In the genomic region with DNA sequence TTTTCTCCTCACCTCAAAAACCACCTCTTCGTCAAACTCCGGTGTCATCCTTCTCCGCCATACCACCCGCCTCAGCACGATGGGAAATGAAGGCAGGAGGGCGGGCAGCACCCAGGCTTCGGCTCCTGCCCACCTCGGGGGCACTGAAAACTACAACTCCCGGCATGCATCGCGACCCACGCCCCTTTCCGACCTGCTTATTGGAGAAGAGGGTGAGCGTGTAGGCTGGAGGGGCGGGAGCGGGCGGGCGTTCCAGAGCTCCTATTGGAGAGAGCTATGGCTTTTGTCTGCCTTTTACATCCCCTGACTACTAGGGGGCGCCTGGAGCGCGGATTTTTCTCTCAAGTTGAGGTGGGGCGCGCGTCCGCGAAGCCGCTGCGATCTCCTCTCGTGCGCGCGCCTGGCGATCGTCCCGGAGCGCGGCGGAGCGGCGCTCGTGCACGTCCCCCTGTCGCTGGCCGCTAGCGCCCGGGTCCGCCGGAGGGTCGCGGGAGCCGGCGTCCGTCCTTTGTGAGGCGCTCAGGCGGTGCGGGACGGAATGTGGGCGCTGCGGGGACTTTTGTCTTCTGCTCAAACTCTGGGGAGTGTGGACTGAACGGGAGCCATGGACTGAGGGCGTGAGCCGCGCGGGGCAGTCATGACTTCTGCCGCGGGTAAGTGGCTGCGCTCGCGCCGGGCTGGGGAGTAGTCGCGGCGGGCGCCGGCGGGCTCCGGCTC, we compare ENCODE assay signal across 8 mouse cellular contexts. TPM values are rescaled to one million over a fixed set of nuclear protein-coding genes. Genes with fewer than 3 reads are reported as not detected.
DNase-seq lines count a peak whose midpoint lies in the region; ATAC-seq lines count a peak whose summit lies in the region.

A gene (minus strand): TSS at position 160 of the 717 bp plus-strand sequence.
A gene (plus strand): TSS at position 344 of the 717 bp plus-strand sequence.

- H3K9ac ChIP-seq in hindbrain, embryonic 16.5 days (ENCODE audit: low read depth, low read length), result peak within 1 kb of the TSS; percentile 95

- H3K4me2 ChIP-seq in hindbrain, embryonic 16.5 days (ENCODE audit: low read length), result peak within 1 kb of the TSS; percentile 91

- peak; percentile 98 for ATAC-seq in hindbrain, embryonic 16.5 days

- H3K4me3 ChIP-seq in hindbrain, embryonic 16.5 days (ENCODE audit: low read length), result peak within 1 kb of the TSS; percentile 92
- H3K4me3 ChIP-seq in macrophage (ENCODE audit: inconsistent target), result peak within 1 kb of the TSS; percentile 88

- 1% methylated on average over 63 of the region's 77 CpGs for WGBS in hindbrain, embryonic 16.5 days
- WGBS in macrophage (ENCODE audit: missing documents), result under 1% methylated on average over 52 of the region's 77 CpGs

- peak; percentile 98 for DNase-seq in WW6 (ENCODE audit: low read depth, low spot score)
- DNase-seq in cerebellum, postnatal 4 days (ENCODE audit: low spot score in 2 of 2), result peak; percentile 98 to 100
- DNase-seq in gastrocnemius, adult 18-20 months (ENCODE audit: low spot score), result peak; percentile 98
- DNase-seq in left cerebral cortex, adult 18-20 months (ENCODE audit: low spot score in 2 of 2), result peak; percentile 99
- peak; percentile 99 for DNase-seq in right cerebral cortex, adult 18-20 months
- DNase-seq in urinary bladder, postnatal 10 days (ENCODE audit: low spot score), result peak; percentile 93

- H3K36me3 ChIP-seq in hindbrain, embryonic 16.5 days (ENCODE audit: control insufficient read depth, insufficient read depth, low read length), result no peaks in the 10 kb centered on the region
- H3K36me3 ChIP-seq in macrophage (ENCODE audit: inconsistent target), result no peaks in the 10 kb centered on the region

- H3K9me3 ChIP-seq in hindbrain, embryonic 16.5 days (ENCODE audit: control insufficient read depth, low read length), result no peaks in the 10 kb centered on the region

- H3K79me2 ChIP-seq in macrophage (ENCODE audit: inconsistent target), result peaks cover 93% of the 10 kb centered on the region

- peak within 1 kb of the TSS; percentile 86 for H3K27ac ChIP-seq in hindbrain, embryonic 16.5 days (ENCODE audit: low read depth, low read length)
- peak within 1 kb of the TSS; percentile 68 for H3K27ac ChIP-seq in macrophage

- H3K27me3 ChIP-seq in hindbrain, embryonic 16.5 days (replicated peaks; ENCODE audit: control insufficient read depth, insufficient read depth, low read length), result no peaks in the 10 kb centered on the region

- H3K4me1 ChIP-seq in hindbrain, embryonic 16.5 days (ENCODE audit: control insufficient read depth, insufficient read depth, low read depth, low read length), result peaks cover 12% of the 10 kb centered on the region

RNA-seq across cellular contexts. Expression of the first gene that starts in this region (rescaled TPM):
- 10 to 100 TPM; 54.1 to 59.7 TPM for total RNA-seq in gastrocnemius, adult 18-20 months (2021)
- 52.1 and 54.0 TPM in 2 replicates for polyA plus RNA-seq in hindbrain, embryonic 16.5 days (2015; fragmentation: Nextera tagmentation; extraction: Ambion mirVana)
- total RNA-seq in left cerebral cortex, adult 18-20 months (2021), result 10 to 100 TPM; 78.6 to 81.6 TPM
- total RNA-seq in macrophage (2018; cell fraction: chromatin; rRNA removed), result 100 to 1,000 TPM in 4 of 26 experiments, 10 to 100 TPM in 22; 33.5 to 274 (median 73.5) TPM
- 10 to 100 TPM; 10.6 to 18.7 (median 13.8) TPM for total RNA-seq in macrophage (2018; cell fraction: cytosol; rRNA removed)
- 100 to 1,000 TPM in 2 of 26 experiments, 10 to 100 TPM in 24; 21.5 to 227 (median 47.7) TPM for total RNA-seq in macrophage (2018; cell fraction: nucleus; rRNA removed)
- polyA plus RNA-seq in macrophage (2018), result 11.2 to 15.9 TPM (median 13.0 TPM) in 3 replicates

RNA-seq across cellular contexts. Expression of the second gene that starts in this region (rescaled TPM):
- total RNA-seq in gastrocnemius, adult 18-20 months (2021), result 1 to 10 TPM; 2.7 to 3.0 TPM
- polyA plus RNA-seq in hindbrain, embryonic 16.5 days (2015; fragmentation: Nextera tagmentation; extraction: Ambion mirVana), result 2.2 and 2.5 TPM in 2 replicates
- total RNA-seq in left cerebral cortex, adult 18-20 months (2021), result 10 to 100 TPM in 1 of 2 experiments, 1 to 10 TPM in 1; 9.4 to 11.7 TPM
- total RNA-seq in macrophage (2018; cell fraction: chromatin; rRNA removed), result 100 to 1,000 TPM in 4 of 26 experiments, 10 to 100 TPM in 22; 19.9 to 164 (median 75.1) TPM
- 10 to 100 TPM in 24 of 26 experiments, 1 to 10 TPM in 2; 6.4 to 18.8 (median 15.0) TPM for total RNA-seq in macrophage (2018; cell fraction: cytosol; rRNA removed)
- 10 to 100 TPM; 15.3 to 90.5 (median 39.3) TPM for total RNA-seq in macrophage (2018; cell fraction: nucleus; rRNA removed)
- 10.3 to 11.7 TPM (median 10.9 TPM) in 3 replicates for polyA plus RNA-seq in macrophage (2018)

Comparison
In these comparisons a context has a peak if more than half of its experiments do, and no peak if none do; other contexts are left out.
1. Peak in every context shown above with its lines: DNase-seq, ATAC-seq, H3K4me3 ChIP-seq and H3K27ac ChIP-seq.